Mouse (Mus musculus) G1E (cell line): Measurements from ENCODE around the gene Kyat3.

Experiments used
- CTCF ChIP-seq: IDR thresholded peaks from 2 replicates; pipeline ENCODE4 v1.5.1; 2012; ENCODE audit warnings: low read depth, low read length, inconsistent platforms, mixed read lengths
- GATA1 ChIP-seq: IDR thresholded peaks from 2 replicates; pipeline ENCODE4 v1.6.1; 2012; ENCODE audit warnings: borderline replicate concordance, low read length, inconsistent platforms, mixed read lengths
- GATA2 ChIP-seq: IDR thresholded peaks from 2 replicates; pipeline ENCODE4 v1.6.1; 2012; ENCODE audit warnings: low read depth, low read length, inconsistent platforms, borderline replicate concordance
- POLR2AphosphoS5 ChIP-seq: IDR thresholded peaks from 2 replicates; pipeline ENCODE4 v1.6.1; 2012; ENCODE audit warnings: low read depth, low read length, inconsistent platforms; ENCODE audit not compliant: insufficient replicate concordance
- TAL1 ChIP-seq: conservative IDR thresholded peaks from 2 replicates; pipeline ENCODE4 v1.6.1; 2012; ENCODE audit warnings: low read depth, low read length, inconsistent platforms, mixed read lengths

- TF ChIP-seq CTCF (no peak), TAL1 (no peak), GATA1 (no peak), POLR2AphosphoS5 (peak; percentile 97), GATA2 (no peak)
Observed at GRCm38 (mm10) chr3:142764995-142765777, 64.3 kb downstream of the Kyat3 start, which contains the start of gene Gtf2b.
